Mouse (Mus musculus): ENCODE measurements at regions not wholly inside any gene's neighbourhood (a gene's known extent, or its start where the extent isn't known, plus 50 kb on each side); places are given as distances from the start of the nearest gene placed in this dataset.

- DNase-seq, result no peak
These were observed 51.2 kb upstream of the Fbxo11 start for GRCm38 (mm10) chr17:88116321-88116720.

- no peak for DNase-seq
These were observed 53.6 kb upstream of the Fbxo11 start for GRCm38 (mm10) chr17:88118714-88119113.

- DNase-seq, result no peak
These were observed 58.6 kb upstream of the Fbxo11 start for GRCm38 (mm10) chr17:88123711-88124110.

GRCm38 (mm10) chr17:88127126-88127525, 62.0 kb upstream of the Fbxo11 start:
- DNase-seq, result no peak

GRCm38 (mm10) chr17:88131297-88131696, 66.2 kb upstream of the Fbxo11 start:
- no peak for DNase-seq

GRCm38 (mm10) chr17:88131980-88132379, 66.9 kb upstream of the Fbxo11 start:
- DNase-seq, result no peak

- DNase-seq, result peak; percentile 52
These were observed 67.7 kb upstream of the Fbxo11 start for GRCm38 (mm10) chr17:88132601-88133346.

GRCm38 (mm10) chr17:88134546-88134945, 69.5 kb upstream of the Fbxo11 start:
- DNase-seq, result no peak

- DNase-seq, result no peak
These were observed 76.4 kb upstream of the Fbxo11 start for GRCm38 (mm10) chr17:88141538-88141937.

- no peak for DNase-seq
These were observed 76.9 kb upstream of the Fbxo11 start for GRCm38 (mm10) chr17:88142003-88142402.

- no peak for DNase-seq
These were observed 77.7 kb upstream of the Fbxo11 start for GRCm38 (mm10) chr17:88142809-88143208.

- no peak for DNase-seq
These were observed 78.4 kb upstream of the Fbxo11 start for GRCm38 (mm10) chr17:88143378-88143943.

GRCm38 (mm10) chr17:88158550-88158949, 93.5 kb upstream of the Fbxo11 start:
- no peak for DNase-seq

GRCm38 (mm10) chr17:88159212-88159668, 94.1 kb upstream of the Fbxo11 start:
- no peak for DNase-seq

GRCm38 (mm10) chr17:88159851-88160676, 95.0 kb upstream of the Fbxo11 start:
- no peak for DNase-seq

GRCm38 (mm10) chr17:88160677-88161001, 95.5 kb upstream of the Fbxo11 start:
- no peak for DNase-seq

- DNase-seq, result no peak
These were observed 96.7 kb upstream of the Fbxo11 start for GRCm38 (mm10) chr17:88161766-88162165.

- no peak for DNase-seq
These were observed 99.7 kb upstream of the Fbxo11 start for GRCm38 (mm10) chr17:88164805-88165204.

GRCm38 (mm10) chr17:88165811-88166210, 100.7 kb upstream of the Fbxo11 start:
- no peak for DNase-seq

GRCm38 (mm10) chr17:88168262-88169096, 103.4 kb upstream of the Fbxo11 start:
- DNase-seq, result no peak

- DNase-seq, result no peak
These were observed 106.5 kb upstream of the Fbxo11 start for GRCm38 (mm10) chr17:88171606-88172005.

- no peak for DNase-seq
These were observed 108.4 kb upstream of the Fbxo11 start for GRCm38 (mm10) chr17:88173354-88174032.
